ENCODE assay signal across 18 mouse cellular contexts in the genomic region with DNA sequence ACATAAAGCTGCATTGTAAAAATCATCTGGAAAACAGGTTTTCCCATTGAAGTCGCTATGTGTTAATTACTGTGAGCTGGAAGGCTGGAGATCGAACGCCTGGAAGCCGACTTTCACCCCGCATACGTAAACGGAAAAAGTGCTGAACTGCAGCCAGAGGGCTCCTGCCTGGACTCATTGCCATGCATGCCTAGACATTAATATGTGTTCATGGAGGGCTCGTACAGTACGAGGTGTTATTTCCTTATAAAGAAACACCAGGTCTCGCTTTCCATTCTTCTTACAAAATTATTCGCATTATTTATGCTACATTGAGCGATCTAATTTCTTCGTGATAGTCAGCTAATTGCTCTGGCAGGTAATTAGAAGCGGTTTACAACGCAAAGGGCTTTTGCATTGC. TPM values are rescaled to one million over a fixed set of nuclear protein-coding genes. Genes with fewer than 3 reads are reported as not detected.
DNase-seq lines count a peak whose midpoint lies in the region; ATAC-seq lines count a peak whose summit lies in the region.
"Had no signal": no experiment of that assay in that cellular context is flagged by ENCODE, and none has a peak within 500 bp of the region (broad histone marks: within the 10 kb centered on the region; RNA-seq: fewer than 3 reads in every experiment).

No protein-coding gene starts in this region.

- no peaks in the 10 kb centered on the region for H3K36me3 ChIP-seq in forebrain, embryonic 15.5 days
- H3K36me3 ChIP-seq in midbrain, embryonic 14.5 days (ENCODE audit: control insufficient read depth, insufficient read depth, low read length), result no peaks in the 10 kb centered on the region

- DNase-seq in embryo, embryonic 10 days (ENCODE audit: low spot score), result peak; percentile 59
- peak; percentile 61 for DNase-seq in embryo, embryonic 11 days
- DNase-seq in midbrain, embryonic 14.5 days, result peak; percentile 62
- DNase-seq in heart, postnatal 14 days, result no peak
- DNase-seq in gastrocnemius, postnatal 4 days (ENCODE audit: low spot score in 2 of 2), result no peak
- DNase-seq in heart, postnatal 36 days, result no peak
- DNase-seq: cerebellum, adult 11-12 months; gastrocnemius, postnatal 25 days; kidney, adult 18-20 months; right cerebral cortex, postnatal 14 days had no signal

- intact Hi-C loops in heart, postnatal 14 days (cut with DNase I), result no loop called here
- intact Hi-C loops in heart, postnatal 36 days (cut with DNase I), result loop anchor here (10.0 kb wide), 1 partner anchor 536 kb away; a partner anchor contains a TSS

- H3K4me3 ChIP-seq in forebrain, embryonic 15.5 days, result no peak overlapping the region
- H3K4me3 ChIP-seq in midbrain, embryonic 14.5 days (replicated peaks; ENCODE audit: low read depth, low read length), result no peak overlapping the region
- H3K4me3 ChIP-seq: left cerebral cortex, adult 2 months; megakaryocyte, embryonic 14.5 days had no signal

- H3K4me2 ChIP-seq in forebrain, embryonic 15.5 days (replicated peaks), result peak overlapping the region; percentile 16
- H3K4me2 ChIP-seq in midbrain, embryonic 14.5 days (ENCODE audit: low read length), result no peak overlapping the region
- H3K4me2 ChIP-seq: heart, embryonic 11.5 days had no signal

- H3K9me3 ChIP-seq in forebrain, embryonic 15.5 days, result no peaks in the 10 kb centered on the region
- no peaks in the 10 kb centered on the region for H3K9me3 ChIP-seq in midbrain, embryonic 14.5 days (ENCODE audit: control insufficient read depth, low read length)

- H3K4me1 ChIP-seq in forebrain, embryonic 15.5 days, result peaks cover 35% of the 10 kb centered on the region
- H3K4me1 ChIP-seq in midbrain, embryonic 14.5 days (ENCODE audit: control insufficient read depth, insufficient read depth, low read length), result peaks cover 10% of the 10 kb centered on the region

- no peak overlapping the region for H3K9ac ChIP-seq in forebrain, embryonic 15.5 days (replicated peaks)
- H3K9ac ChIP-seq in midbrain, embryonic 14.5 days (replicated peaks; ENCODE audit: low read length), result no peak overlapping the region

- H3K27ac ChIP-seq in forebrain, embryonic 15.5 days (replicated peaks), result no peak overlapping the region
- no peak overlapping the region for H3K27ac ChIP-seq in midbrain, embryonic 14.5 days (replicated peaks; ENCODE audit: low read depth, low read length)
- H3K27ac ChIP-seq: left cerebral cortex, adult 2 months had no signal

- ATAC-seq in forebrain, embryonic 15.5 days (replicated peaks), result peak; percentile 78
- no peak for ATAC-seq in midbrain, embryonic 14.5 days (ENCODE audit: low FRiP score, low TSS enrichment)

- 0% methylated on average over 15 of the region's 15 CpGs for WGBS in forebrain, embryonic 15.5 days
- under 1% methylated on average over 15 of the region's 15 CpGs for WGBS in midbrain, embryonic 14.5 days

- peaks cover 51% of the 10 kb centered on the region for H3K27me3 ChIP-seq in forebrain, embryonic 15.5 days
- H3K27me3 ChIP-seq in midbrain, embryonic 14.5 days (ENCODE audit: control insufficient read depth, insufficient read depth, low read length), result peaks cover 80% of the 10 kb centered on the region
- H3K27me3 ChIP-seq: CH12.LX had no signal

RNA-seq across cellular contexts. Expression of a gene that starts 5.8 kb away (rescaled TPM):
- polyA plus RNA-seq in forebrain, embryonic 15.5 days (2015; fragmentation: Nextera tagmentation; extraction: Ambion mirVana), result 15.4 and 15.8 TPM in 2 replicates
- polyA plus RNA-seq in midbrain, embryonic 14.5 days (2014; fragmentation: Nextera tagmentation; extraction: Ambion mirVana), result 1.4 and 1.7 TPM in 2 replicates
- total RNA-seq in heart, postnatal 14 days (2021), result not detected
- total RNA-seq in gastrocnemius, postnatal 4 days (2021), result not detected
- total RNA-seq in heart, postnatal 36 days (2021), result not detected
- total RNA-seq: CH12.LX; gastrocnemius, postnatal 25 days; hematopoietic stem cell, adult 5-6 weeks; liver, adult 2 months had no signal
- polyA plus RNA-seq: large intestine, adult 2 months; liver, adult 2 months had no signal

Comparison
In these comparisons a context has a peak if more than half of its experiments do, and no peak if none do; other contexts are left out.
1. DNase-seq: peak in embryo, embryonic 10 days (single experiment), embryo, embryonic 11 days (single experiment) and midbrain, embryonic 14.5 days (single experiment); none in heart, postnatal 14 days (0 of 2), gastrocnemius, postnatal 4 days (0 of 2) and heart, postnatal 36 days (0 of 2).